Mouse (Mus musculus) heart, postnatal 0 days (tissue): ENCODE data around the gene 1700088E04Rik. TPM values are rescaled to one million over a fixed set of nuclear protein-coding genes. Genes with fewer than 3 reads are reported as not detected.
A peak's percentile ranks its signal among the peaks of the same experiment; 100 is the strongest.

ENCODE experiments used
- ATAC-seq: fragments of 200-750 bp; cut with Nextera tagmentation; 2 replicates; pipeline ENCODE4 v1.8.0; 2017; ENCODE audit warnings: low read depth, moderate number of reproducible peaks, moderate library complexity; ENCODE audit not compliant: insufficient read depth
- DNase-seq: peaks from one replicate; pipeline ENCODE4 v3.0.0-alpha.2; 2016; ENCODE audit warnings: low spot score
- H3K27ac ChIP-seq: fragments of 300-500 bp; sonication (generic); 2 replicates; pipeline ENCODE4 v1.5.1; 2014; ENCODE audit warnings: low read depth, mild to moderate bottlenecking
- H3K27me3 ChIP-seq: fragments of 300-500 bp; sonication (generic); 2 replicates; pipeline ENCODE4 v1.6.1; 2014; ENCODE audit warnings: low read length, mixed read lengths; ENCODE audit not compliant: control insufficient read depth, insufficient read depth
- H3K36me3 ChIP-seq: fragments of 300-500 bp; sonication (generic); replicated peaks from 2 replicates; pipeline ENCODE4 v1.6.1; 2014; ENCODE audit warnings: low read length, mixed read lengths; ENCODE audit not compliant: control insufficient read depth, insufficient read depth
- H3K4me1 ChIP-seq: fragments of 300-500 bp; sonication (generic); 2 replicates; pipeline ENCODE4 v1.6.1; 2014; ENCODE audit warnings: antibody characterized with exemption; ENCODE audit not compliant: control insufficient read depth, insufficient read depth
- H3K4me2 ChIP-seq: fragments of 300-500 bp; sonication (generic); 2 replicates; pipeline ENCODE4 v1.6.1; 2014; ENCODE audit warnings: low read depth, mild to moderate bottlenecking, low read length, moderate library complexity
- H3K4me3 ChIP-seq: fragments of 300-500 bp; sonication (generic); 2 replicates; pipeline ENCODE4 v1.5.1; 2014; ENCODE audit warnings: low read depth, low read length
- H3K9ac ChIP-seq: fragments of 300-500 bp; sonication (generic); replicated peaks from 2 replicates; pipeline ENCODE4 v1.6.1; 2014; ENCODE audit warnings: low read depth, low read length, mixed read lengths
- H3K9me3 ChIP-seq: fragments of 300-500 bp; sonication (generic); replicated peaks from 2 replicates; pipeline ENCODE4 v1.6.1; 2016; ENCODE audit warnings: low read length; ENCODE audit not compliant: control insufficient read depth
- CTCF ChIP-seq: IDR thresholded peaks from 2 replicates; pipeline ENCODE4 v1.5.1; 2016; ENCODE audit warnings: antibody characterized with exemption, control low read depth, low read depth
- EP300 ChIP-seq: IDR thresholded peaks from 2 replicates; pipeline ENCODE4 v1.6.1; 2016; ENCODE audit warnings: antibody characterized with exemption, low read depth
- WGBS: fragments of 180-500 bp; shearing (Covaris S2); extraction: QIAGEN DNeasy Blood & Tissue Kit; methylation state at CpG from one replicate; pipeline ENCODE4 v1.1.7; 2014; 5-methylcytosine and 5-hydroxymethylcytosine counted together
- polyA plus RNA-seq: library from polyadenylated mRNA; unstranded; fragments of >200 nt; fragmentation: Nextera tagmentation; extraction: Ambion mirVana; gene quantifications from 2 replicates; pipeline ENCODE4 v1.2.1, GENCODE M21; 2015
- total RNA-seq: library from RNA; depleted of rRNA; stranded (reverse); fragments of >200 nt; gene quantifications from 2 replicates; pipeline ENCODE4 v1.2.3, GENCODE M21; 2014; ENCODE audit warnings: low replicate concordance

Gene 1700088E04Rik
- total and polyA plus RNA-seq, 2 experiments from 2014 or later = 10.7 TPM; not detected in 1

GRCm38 (mm10) chr15:79131442-79131841 lies 9.6 kb downstream of the 1700088E04Rik start:
- H3K27me3 ChIP-seq = no peaks in the 10 kb centered on the region
- ATAC-seq (peak; percentile 75), DNase-seq (peak; percentile 76)
- H3K9me3 ChIP-seq = no peaks in the 10 kb centered on the region
- H3K27ac ChIP-seq = peak overlapping the region; percentile 84
- H3K36me3 ChIP-seq = peaks cover 73% of the 10 kb centered on the region
- H3K4me1 ChIP-seq = peaks cover 19% of the 10 kb centered on the region
- H3K4me3 ChIP-seq = no peak overlapping the region
- no peak overlapping the region for H3K4me2 ChIP-seq
- H3K9ac ChIP-seq = no peak overlapping the region
- 38% methylated on average over 7 of the region's 7 CpGs for WGBS
- TF ChIP-seq EP300 (peak; percentile 89), CTCF (no peak)

GRCm38 (mm10) chr15:79130782-79131181 lies 10.3 kb downstream of the 1700088E04Rik start:
- Histone ChIP-seq H3K4me2 (no peak overlapping the region), H3K9me3 (no peaks in the 10 kb centered on the region), H3K27ac (peak overlapping the region; percentile 84), H3K4me3 (no peak overlapping the region), H3K36me3 (peaks cover 80% of the 10 kb centered on the region), H3K9ac (peak overlapping the region; percentile 24), H3K4me1 (peaks cover 19% of the 10 kb centered on the region), H3K27me3 (no peaks in the 10 kb centered on the region)
- ATAC-seq (no peak), DNase-seq (peak; percentile 3)
- 55% methylated on average over 10 of the region's 10 CpGs for WGBS
- TF ChIP-seq CTCF (no peak), EP300 (no peak)

DNA sequence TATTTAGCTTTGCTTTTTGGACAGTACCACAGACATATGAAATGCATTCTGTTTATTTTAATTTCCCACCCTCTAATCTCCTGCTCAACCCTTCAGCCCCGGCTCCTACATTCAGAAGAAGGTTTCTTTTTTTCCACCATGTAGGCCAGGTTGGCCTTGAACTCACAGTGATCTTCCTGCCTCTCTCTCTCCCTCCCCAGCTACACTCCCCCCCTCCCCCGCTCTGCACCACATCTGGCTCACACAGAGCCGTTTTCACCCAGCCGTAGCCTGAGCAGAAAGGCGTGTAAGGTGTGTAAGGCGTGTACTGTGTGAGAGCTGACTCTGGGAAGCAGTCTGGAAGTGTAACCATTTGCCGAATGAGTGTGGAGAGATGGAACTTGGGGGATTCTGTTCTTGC lies 11.7 kb downstream of the 1700088E04Rik start:
- TF ChIP-seq EP300 (no peak), CTCF (no peak)
- Histone ChIP-seq H3K4me2 (no peak overlapping the region), H3K4me1 (peaks cover 27% of the 10 kb centered on the region), H3K9me3 (no peaks in the 10 kb centered on the region), H3K36me3 (peaks cover 94% of the 10 kb centered on the region), H3K9ac (no peak overlapping the region), H3K4me3 (no peak overlapping the region), H3K27me3 (no peaks in the 10 kb centered on the region), H3K27ac (peak overlapping the region; percentile 84)
- no peak for ATAC-seq
- no peak for DNase-seq
- WGBS = 78% methylated on average over 7 of the region's 7 CpGs

GRCm38 (mm10) chr15:79128208-79128607 lies 12.8 kb downstream of the 1700088E04Rik start:
- peaks cover 84% of the 10 kb centered on the region for H3K36me3 ChIP-seq
- 94% methylated on average over 5 of the region's 5 CpGs for WGBS
- H3K27ac ChIP-seq = no peak overlapping the region
- TF ChIP-seq CTCF = peak; percentile 44
- no peak for TF ChIP-seq EP300
- no peak overlapping the region for H3K4me2 ChIP-seq
- H3K27me3 ChIP-seq = no peaks in the 10 kb centered on the region
- no peaks in the 10 kb centered on the region for H3K9me3 ChIP-seq
- H3K4me3 ChIP-seq = no peak overlapping the region
- H3K4me1 ChIP-seq = peaks cover 35% of the 10 kb centered on the region
- H3K9ac ChIP-seq = no peak overlapping the region
- ATAC-seq (no peak), DNase-seq (no peak)

DNA sequence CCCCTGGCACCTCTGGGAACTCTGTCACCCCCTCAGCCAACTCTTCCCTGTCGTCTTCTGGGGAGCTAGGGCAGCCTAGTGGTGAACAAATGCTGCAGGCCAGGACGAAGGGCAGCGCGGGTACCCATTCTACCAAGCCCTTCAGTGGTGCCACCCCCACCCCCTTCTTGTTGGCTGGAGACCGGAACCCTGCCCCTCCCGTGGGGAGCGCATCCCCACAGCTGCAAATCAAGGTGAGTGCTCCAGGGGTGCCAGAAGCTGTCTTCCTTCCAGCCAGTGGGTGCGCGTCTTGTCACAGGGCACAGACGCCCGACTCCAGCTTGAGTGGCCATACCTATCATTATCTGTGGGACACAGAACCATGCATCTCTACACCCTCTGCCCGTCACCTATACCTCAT lies 14.0 kb downstream of the 1700088E04Rik start:
- H3K36me3 ChIP-seq = peaks cover 84% of the 10 kb centered on the region
- TF ChIP-seq EP300 = no peak
- no peak for TF ChIP-seq CTCF
- H3K4me3 ChIP-seq = no peak overlapping the region
- H3K9me3 ChIP-seq = no peaks in the 10 kb centered on the region
- ATAC-seq (no peak), DNase-seq (no peak)
- H3K27ac ChIP-seq = peak overlapping the region; percentile 9; the same call in 1 of the 2 replicates
- no peaks in the 10 kb centered on the region for H3K27me3 ChIP-seq
- H3K9ac ChIP-seq = no peak overlapping the region
- no peak overlapping the region for H3K4me2 ChIP-seq
- WGBS = 92% methylated on average over 12 of the region's 12 CpGs
- H3K4me1 ChIP-seq = peaks cover 45% of the 10 kb centered on the region
